Mouse (Mus musculus): Measurements from ENCODE around the gene Thap7.

Thap7 gene

DNA sequence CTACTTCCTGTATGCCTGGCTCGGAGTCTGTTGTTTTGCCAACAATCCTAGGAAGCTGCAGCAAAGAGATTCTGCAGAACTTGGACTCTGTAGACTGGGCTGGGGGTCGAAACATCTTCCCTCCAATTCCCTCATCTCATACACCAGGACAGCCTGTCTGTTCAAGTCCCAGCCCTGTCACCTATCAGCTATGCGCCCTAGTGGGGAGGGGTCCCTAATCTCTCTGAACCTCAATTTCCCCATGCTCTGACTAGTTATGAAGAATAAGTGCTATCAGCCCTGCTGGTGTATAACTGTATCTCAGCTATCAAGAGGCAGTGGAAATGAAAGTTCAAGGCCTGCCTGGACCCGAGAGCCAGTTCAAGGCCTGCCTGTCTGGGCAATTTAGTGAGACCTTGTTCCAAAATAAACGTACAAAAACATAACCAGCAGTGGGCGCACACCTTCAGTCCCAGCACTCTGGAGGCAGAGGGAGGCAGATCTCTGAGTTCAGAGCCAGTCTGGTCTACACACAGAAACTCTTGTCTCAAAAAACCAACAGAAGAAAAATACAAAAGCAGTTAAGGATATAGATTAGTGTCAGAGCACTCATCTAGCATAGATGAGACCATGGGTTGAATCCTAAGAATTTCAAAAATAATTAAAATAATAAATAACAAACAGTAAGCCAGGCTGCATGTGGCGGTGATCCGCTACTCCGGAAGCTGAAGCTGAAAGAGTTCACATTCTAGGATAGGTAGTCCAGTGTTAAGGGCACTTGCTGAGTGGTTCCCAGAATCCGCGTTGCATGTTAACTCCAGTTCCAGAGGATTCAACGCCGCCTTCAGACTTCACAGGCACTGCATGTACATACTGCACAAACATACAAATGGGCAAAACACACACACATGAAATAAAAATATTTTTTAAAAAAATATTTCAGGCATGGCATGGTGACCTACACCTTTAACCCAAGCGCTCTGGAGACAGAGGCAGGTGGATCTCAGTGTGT lies 42.2 kb downstream of the Thap7 start:
- DNase-seq (ENCODE audit: low read depth, low spot score) = peak; percentile 61

DNA sequence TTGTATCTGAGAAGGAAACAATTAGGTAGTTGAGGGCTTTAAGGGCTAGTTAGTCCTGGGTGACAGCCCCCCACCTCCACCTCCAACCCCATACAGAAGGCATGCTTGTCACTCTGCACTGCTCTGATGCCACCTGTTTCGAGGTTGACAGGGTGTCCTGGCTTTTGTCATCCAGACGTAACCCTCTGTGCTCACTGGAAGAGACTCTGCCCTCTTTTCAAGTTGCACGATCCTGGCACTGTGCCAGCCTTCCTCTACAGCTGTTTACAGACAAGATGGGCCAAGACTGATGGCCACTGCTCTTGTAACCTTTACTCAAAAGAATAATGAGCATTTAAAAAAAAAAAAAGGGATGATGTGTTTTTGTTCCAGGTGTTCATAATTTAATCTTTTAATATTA lies 44.4 kb downstream of the Thap7 start:
- DNase-seq (ENCODE audit: low read depth, low spot score) = no peak

GRCm38 (mm10) chr16:17481465-17481864 lies 49.5 kb downstream of the Thap7 start:
- no peak for DNase-seq (ENCODE audit: low read depth, low spot score)

- DNase-seq (ENCODE audit: low read depth, low spot score) = no peak
These were observed 52.5 kb downstream of the Thap7 start for GRCm38 (mm10) chr16:17478331-17478943.
